Mouse (Mus musculus): ENCODE results near the gene Rnf151.
A peak's percentile ranks its signal among the peaks of the same experiment; 100 is the strongest.

Gene Rnf151

DNA sequence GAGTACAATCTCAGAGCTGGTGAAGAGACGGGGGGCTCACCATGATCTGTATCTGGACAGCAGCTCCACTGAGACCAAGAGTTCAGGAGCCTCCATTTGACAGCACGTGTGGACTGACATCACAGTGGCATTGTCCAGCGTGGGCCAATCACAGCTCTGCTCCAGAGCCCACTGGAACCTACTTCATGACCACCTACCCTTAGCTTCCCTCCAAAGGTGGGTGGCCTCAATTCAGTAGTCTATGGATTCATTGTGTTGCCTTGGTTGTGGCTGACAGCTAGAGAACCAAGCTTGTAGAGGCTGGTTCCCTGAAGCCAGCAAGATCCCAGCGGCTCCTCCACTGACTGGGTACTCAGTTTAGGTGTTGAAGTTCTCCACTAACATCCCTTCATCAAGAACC lies at the start of gene Rnf151, which contains the start of gene Rps2:
Gene Rnf151 (minus strand): TSS at position 121 of the 400 bp plus-strand sequence.
Gene Rps2 (plus strand): TSS at position 174 of the 400 bp plus-strand sequence.
- peak; percentile 5 for DNase-seq

DNA sequence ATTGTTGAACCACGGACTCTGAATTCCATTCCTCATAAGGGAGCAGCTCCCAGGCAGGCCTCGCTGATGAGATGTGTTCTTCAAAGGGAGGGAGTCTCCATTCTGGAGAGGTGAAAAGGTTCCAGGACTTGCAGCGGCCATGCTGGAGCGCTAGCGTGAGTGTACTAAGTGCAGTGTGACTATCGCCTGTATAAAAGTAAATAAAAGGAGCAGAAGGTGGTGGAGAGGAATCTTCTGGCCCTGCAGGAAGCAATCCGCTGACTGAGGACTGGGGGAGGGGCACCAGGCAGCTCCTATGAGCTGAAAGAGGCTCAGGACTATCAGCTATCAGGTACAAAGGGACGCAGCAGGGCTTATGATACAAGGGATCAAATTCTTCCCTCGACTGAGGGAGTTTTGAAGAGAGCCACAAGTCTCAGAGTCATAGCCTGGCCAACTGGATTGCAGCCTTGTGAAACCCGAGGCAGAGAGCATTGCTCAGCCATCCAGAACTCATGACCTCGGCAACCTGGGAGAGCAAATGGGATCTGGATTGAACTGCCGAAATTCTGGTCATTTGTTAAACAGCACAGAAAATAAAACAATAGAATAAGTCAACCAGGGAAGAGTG lies 48.5 kb upstream of the Rnf151 start:
- DNase-seq: peak; percentile 34

GRCm38 (mm10) chr17:24765016-24765905 lies 47.4 kb upstream of the Rnf151 start:
- no peak for DNase-seq

DNA sequence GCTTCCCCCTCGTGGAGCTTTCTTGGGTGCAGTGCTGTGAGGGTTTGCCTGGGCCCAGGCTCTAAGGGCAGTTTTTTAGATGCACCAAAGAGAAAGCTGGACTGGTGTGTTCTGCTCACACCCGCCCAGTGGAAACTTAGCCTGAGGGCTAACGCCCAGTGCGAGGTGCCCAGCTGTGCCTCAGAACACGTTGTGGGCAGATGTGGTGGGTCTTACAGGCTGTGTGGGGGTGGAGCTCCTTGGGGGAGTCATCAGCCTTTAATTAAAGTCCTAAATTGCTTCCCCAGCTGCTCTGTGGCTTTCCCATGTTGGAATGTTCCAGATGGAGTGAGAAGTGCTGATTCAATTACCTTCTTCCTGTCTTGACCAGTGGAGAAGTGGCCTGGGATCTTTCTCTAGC lies 43.3 kb upstream of the Rnf151 start:
- DNase-seq: peak; percentile 33

DNA sequence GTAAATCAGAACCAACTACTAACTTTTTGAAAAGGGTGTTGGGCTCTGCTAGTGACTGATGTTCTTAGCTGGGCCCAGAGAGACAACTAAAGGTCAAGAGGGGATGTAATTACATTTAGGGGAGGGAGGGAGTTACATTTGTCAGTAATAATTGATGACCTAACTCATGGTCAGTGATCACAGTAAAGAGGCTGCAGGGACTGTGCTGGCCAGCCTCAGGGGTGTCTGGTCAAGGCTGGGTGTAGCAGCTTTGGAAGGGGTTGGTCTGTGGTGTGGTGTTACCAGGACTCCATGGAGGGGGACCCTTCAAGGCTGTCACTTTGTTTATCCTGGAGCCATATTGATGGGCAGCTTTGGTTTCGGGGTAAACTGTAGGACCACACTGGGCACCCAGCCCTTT lies 39.5 kb upstream of the Rnf151 start:
- DNase-seq: no peak

DNA sequence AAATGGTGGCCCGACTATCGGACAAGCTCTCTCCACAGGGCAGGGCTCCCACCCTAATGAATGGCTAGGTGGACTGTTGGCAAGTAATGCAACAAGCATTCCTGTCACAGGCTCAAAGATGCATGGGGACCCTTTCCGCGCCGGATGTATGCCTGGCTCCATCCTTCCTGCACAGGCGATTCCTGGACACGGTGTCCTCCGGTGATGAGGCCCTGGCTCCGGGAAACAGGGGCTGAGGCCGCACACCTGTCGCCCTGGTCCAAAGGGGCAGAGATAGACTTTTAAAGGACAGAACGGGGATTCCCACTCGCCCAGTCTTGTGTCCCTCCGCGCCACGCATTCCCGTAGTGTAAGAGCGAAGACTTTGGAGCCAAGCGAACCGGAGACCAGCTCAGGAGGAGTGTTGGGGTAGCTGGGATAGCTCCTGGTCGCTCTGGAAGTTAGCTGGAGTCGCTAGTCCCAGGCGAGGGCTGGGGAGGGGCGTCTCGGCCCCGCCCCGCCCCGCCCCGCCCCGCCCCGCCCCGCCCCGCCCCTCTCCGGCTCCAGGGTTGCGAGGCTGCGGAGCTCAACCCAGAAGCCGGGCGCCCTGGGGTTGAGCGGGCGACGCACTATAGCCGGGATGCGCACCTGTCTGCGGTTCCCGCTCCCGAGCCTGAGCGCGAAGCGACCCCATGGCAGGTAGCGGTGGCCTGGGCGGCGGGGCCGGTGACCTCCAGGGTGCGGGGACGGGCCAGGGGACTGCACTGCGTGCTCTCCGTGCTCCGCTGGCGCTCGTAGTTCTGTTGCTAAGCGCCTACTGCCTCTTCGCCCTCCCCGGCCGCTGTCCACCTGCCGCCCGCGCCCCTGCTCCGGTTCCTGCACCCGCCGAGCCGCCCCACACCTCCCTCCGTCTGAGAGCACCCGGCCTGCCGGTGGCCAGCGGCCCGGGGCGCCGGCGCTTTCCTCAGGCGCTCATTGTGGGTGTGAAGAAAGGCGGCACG lies 34.8 kb upstream of the Rnf151 start, which contains the start of gene Hs3st6:
Gene Hs3st6 (plus strand): TSS at position 574 of the 980 bp plus-strand sequence.
- DNase-seq: peak; percentile 58

GRCm38 (mm10) chr17:24751528-24751927 lies 33.7 kb upstream of the Rnf151 start:
- no peak for DNase-seq

- no peak for DNase-seq
Measured at GRCm38 (mm10) chr17:24746986-24747385, 29.1 kb upstream of the Rnf151 start.

DNA sequence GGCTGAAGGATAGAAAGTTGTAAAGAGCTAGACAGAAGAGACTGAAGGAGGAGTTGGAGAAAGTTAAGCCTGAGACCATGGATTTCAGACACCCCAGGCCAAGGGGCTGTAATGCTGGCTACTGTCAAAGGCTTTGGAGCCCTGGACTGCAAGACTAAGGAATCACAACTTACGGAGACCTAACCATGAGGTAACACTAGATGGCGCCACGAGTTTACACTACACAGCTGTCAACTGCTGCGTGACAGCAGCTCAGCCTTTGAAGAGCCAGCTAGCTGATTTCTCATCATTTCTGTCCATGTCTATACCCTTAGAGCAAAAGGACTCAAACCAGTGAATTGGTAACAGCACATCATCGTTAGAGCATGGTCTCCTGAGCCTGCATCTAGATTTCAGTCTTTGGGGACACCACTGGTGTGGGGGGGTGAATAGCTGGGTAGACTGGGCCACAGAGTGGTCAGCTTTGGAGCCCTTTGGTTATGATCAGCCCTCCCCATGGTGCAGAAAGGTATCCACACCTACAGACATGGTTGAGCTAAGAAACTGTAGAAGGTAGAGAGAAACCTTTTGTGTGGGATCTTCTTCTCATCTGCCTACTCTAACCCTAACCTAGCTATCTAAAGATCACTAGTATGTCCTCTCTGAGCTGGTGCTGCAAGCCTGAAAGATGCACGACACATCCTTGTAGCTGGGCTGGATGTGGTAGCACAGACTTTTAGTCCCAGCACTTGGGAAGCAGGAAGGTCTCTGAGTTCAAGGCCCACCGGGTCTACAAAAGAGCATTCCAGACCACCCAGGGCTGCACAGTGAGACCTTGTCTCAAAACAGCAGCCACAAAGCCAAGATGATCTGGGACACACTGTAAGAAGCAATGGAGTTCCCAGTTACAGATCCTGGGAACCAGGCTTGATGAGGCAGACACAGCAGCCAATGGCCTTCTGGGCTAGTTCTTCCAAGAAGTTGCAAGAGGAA lies 27.9 kb upstream of the Rnf151 start:
- peak; percentile 92 for DNase-seq

DNA sequence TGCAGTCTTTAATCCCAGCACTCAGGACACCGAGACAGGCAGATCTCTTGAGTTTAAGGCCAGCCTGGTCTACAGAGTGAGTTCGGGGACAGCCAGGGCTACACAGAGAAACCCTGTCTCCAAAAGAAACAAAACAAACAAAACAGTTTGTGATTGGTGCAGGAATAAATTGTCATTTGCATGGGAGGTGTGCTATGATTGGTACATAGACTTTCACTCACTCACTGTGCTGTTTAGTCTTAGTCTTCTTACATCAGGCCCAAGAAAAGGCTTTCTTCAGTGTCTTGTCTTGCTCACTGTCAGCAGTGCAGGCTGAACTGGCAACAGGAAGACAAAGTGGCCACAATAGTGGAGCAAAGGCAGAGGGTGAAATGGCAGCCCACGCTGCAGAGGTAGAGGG lies 26.5 kb upstream of the Rnf151 start:
- no peak for DNase-seq

GRCm38 (mm10) chr17:24743896-24744295 lies 26.0 kb upstream of the Rnf151 start:
- DNase-seq: peak; percentile 5

- DNase-seq: peak; percentile 7
Measured at GRCm38 (mm10) chr17:24742307-24742706, 24.4 kb upstream of the Rnf151 start.

DNA sequence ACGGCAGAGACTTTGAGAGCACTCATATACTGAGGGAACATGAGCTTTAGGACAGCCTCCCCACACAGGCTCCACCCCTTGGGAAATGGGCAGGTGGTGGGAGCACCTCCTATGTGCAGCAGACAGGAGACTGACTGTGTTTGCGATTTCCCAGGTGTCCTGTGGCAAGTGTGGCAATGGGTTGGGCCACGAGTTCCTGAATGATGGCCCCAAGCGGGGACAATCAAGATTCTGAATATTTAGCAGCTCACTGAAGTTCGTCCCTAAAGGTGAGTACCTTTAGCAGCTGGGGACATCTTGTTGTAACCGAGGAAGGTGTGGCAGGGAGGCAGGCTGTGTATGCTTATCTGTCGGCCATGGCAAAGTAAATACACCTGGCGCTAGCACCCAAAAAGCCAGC lies 22.1 kb upstream of the Rnf151 start:
- DNase-seq: no peak

GRCm38 (mm10) chr17:24738238-24738637 lies 20.4 kb upstream of the Rnf151 start:
- peak; percentile 57 for DNase-seq

DNA sequence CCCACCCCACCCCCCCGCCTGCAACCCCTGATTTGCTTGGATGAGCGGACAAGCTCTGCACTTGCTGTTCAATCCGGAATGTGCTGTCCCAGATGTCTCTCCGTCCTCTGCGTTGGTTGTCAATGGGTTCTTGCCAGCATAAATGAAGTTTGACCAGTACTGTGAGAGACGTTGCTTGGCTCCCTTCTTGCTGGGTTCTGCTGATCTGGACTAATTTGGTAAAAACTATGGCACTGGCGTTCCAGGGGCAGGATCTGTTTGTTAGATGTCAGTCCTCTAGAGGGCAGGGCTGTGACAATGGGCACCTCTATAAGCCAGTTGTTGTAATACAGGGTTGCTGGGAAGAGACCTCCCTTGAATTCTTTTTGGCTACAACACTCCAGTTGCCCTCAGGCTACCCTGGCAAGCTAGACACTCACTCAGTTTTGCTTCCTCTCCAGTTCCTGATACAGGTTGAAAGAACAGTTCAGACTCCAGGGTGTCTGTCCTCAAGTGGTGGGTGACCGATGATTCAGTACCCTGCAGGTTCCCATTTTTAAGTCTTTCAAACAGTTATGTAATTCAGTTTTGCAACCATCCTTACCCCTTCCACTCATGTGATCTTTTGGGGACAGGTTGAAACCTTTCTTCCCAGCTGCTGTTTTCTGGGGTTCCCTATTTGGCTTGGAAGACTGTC lies 19.4 kb upstream of the Rnf151 start:
- DNase-seq: no peak

- DNase-seq: peak; percentile 97
Measured at GRCm38 (mm10) chr17:24736330-24737051, 18.6 kb upstream of the Rnf151 start, which contains the start of gene Msrb1. Msrb1 (plus strand) TSS chr17:24736642.

DNA sequence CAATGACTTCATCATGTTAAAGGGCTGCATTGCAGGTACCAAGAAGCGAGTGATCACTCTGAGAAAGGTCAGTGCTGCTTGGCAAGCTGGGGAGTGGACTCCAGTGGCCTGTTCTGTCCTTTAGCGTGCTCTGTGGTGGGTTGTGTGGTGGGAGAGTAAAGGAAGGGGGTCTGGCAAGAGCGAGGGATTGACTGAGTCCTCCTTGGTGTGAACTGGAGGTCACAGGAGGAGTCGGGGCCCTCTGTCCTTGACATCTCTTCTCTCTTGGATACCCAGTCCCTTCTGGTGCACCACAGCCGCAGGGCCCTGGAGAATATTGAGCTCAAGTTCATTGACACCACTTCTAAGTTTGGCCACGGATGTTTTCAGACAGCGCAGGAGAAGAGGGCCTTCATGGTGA lies 17.6 kb upstream of the Rnf151 start:
- DNase-seq: no peak

DNA sequence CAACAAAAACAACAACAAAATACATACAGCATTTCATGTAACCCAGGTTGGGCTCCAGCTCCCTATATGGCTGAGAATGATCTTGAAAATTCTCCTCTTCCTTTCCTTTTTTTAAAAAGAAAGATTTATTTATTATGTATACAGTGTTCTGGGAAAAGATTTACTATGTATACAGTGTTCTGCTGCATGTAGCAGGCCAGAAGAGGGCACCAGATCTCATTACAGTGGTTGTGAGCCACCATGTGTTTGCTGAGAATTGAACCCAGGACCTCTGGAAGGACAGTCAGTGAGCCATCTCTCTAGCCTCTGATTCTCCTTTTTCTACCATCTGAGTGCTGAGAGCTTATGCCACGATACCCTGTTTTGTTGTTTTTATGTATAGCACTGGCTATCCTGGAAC lies 16.6 kb upstream of the Rnf151 start:
- DNase-seq: no peak

GRCm38 (mm10) chr17:24733434-24734050 lies 15.7 kb upstream of the Rnf151 start:
- DNase-seq: peak; percentile 22

Data from kidney, postnatal 10 days (tissue).